Mouse (Mus musculus): ENCODE measurements around the gene Dcun1d4. TPM values are rescaled to one million over a fixed set of nuclear protein-coding genes. Genes with fewer than 3 reads are reported as not detected.
"Not testable (repeated sequence)": the region's sequence is repeated elsewhere in the genome, so short reads cannot be mapped to it uniquely, and the experiment has no call there.

Dcun1d4 gene
- polyA plus RNA-seq, 1 experiment from 2014 or later: 73.0 TPM

GRCm38 (mm10) chr5:73578131-73578530 is 97.3 kb downstream of the Dcun1d4 start:
- H3K9ac ChIP-seq (ENCODE audit: low read depth, low read length): no peak overlapping the region
- H3K9me3 ChIP-seq (ENCODE audit: control insufficient read depth, low read length): no peaks in the 10 kb centered on the region
- DNase-seq (ENCODE audit: low spot score) (no peak), ATAC-seq (ENCODE audit: low FRiP score) (no peak)
- no peaks in the 10 kb centered on the region for H3K27me3 ChIP-seq (ENCODE audit: control insufficient read depth, insufficient read depth, low read length)
- no peak overlapping the region for H3K27ac ChIP-seq (ENCODE audit: low read depth, low read length)
- H3K4me1 ChIP-seq (replicated peaks; ENCODE audit: control insufficient read depth, insufficient read depth, low read length): no peaks in the 10 kb centered on the region
- 79% methylated on average over 3 of the region's 3 CpGs for WGBS
- no peak overlapping the region for H3K4me2 ChIP-seq (replicated peaks; ENCODE audit: low read depth, low read length)
- H3K36me3 ChIP-seq (ENCODE audit: control insufficient read depth, insufficient read depth, low read length): no peaks in the 10 kb centered on the region
- no peak overlapping the region for H3K4me3 ChIP-seq (ENCODE audit: low read depth, low read length)

- H3K27me3 ChIP-seq (ENCODE audit: control insufficient read depth, insufficient read depth, low read length); H3K9ac ChIP-seq (ENCODE audit: low read depth, low read length); H3K4me3 ChIP-seq (ENCODE audit: low read depth, low read length); DNase-seq (ENCODE audit: low spot score); H3K36me3 ChIP-seq (ENCODE audit: control insufficient read depth, insufficient read depth, low read length); H3K4me1 ChIP-seq (replicated peaks; ENCODE audit: control insufficient read depth, insufficient read depth, low read length); H3K4me2 ChIP-seq (replicated peaks; ENCODE audit: low read depth, low read length); H3K27ac ChIP-seq (ENCODE audit: low read depth, low read length); ATAC-seq (ENCODE audit: low FRiP score); H3K9me3 ChIP-seq (ENCODE audit: control insufficient read depth, low read length): not testable (repeated sequence)
- WGBS: 94% methylated on average over 6 of the region's 6 CpGs
Measured at GRCm38 (mm10) chr5:73584011-73584410, 103.2 kb downstream of the Dcun1d4 start.

GRCm38 (mm10) chr5:73585212-73586115 is 104.7 kb downstream of the Dcun1d4 start:
- no peak overlapping the region for H3K4me3 ChIP-seq (ENCODE audit: low read depth, low read length)
- no peak overlapping the region for H3K4me2 ChIP-seq (replicated peaks; ENCODE audit: low read depth, low read length)
- ATAC-seq (ENCODE audit: low FRiP score): peak; percentile 22; the same call in 1 of the 2 replicates
- H3K27me3 ChIP-seq (ENCODE audit: control insufficient read depth, insufficient read depth, low read length): no peaks in the 10 kb centered on the region
- no peaks in the 10 kb centered on the region for H3K36me3 ChIP-seq (ENCODE audit: control insufficient read depth, insufficient read depth, low read length)
- WGBS: 30% methylated on average over 7 of the region's 7 CpGs
- DNase-seq (ENCODE audit: low spot score): peak; percentile 31
- H3K9me3 ChIP-seq (ENCODE audit: control insufficient read depth, low read length): no peaks in the 10 kb centered on the region
- no peak overlapping the region for H3K9ac ChIP-seq (ENCODE audit: low read depth, low read length)
- no peaks in the 10 kb centered on the region for H3K4me1 ChIP-seq (replicated peaks; ENCODE audit: control insufficient read depth, insufficient read depth, low read length)
- H3K27ac ChIP-seq (ENCODE audit: low read depth, low read length): peak overlapping the region; percentile 1; the same call in 1 of the 2 replicates

- WGBS: 58% methylated on average over 4 of the region's 4 CpGs
- DNase-seq (ENCODE audit: low spot score) (no peak), ATAC-seq (ENCODE audit: low FRiP score) (no peak)
Measured at GRCm38 (mm10) chr5:73586597-73586996, 105.8 kb downstream of the Dcun1d4 start.

GRCm38 (mm10) chr5:73587119-73587518 is 106.3 kb downstream of the Dcun1d4 start:
- Histone ChIP-seq H3K4me3 (ENCODE audit: low read depth, low read length) (no peak overlapping the region), H3K4me2 (replicated peaks; ENCODE audit: low read depth, low read length) (no peak overlapping the region), H3K4me1 (replicated peaks; ENCODE audit: control insufficient read depth, insufficient read depth, low read length) (no peaks in the 10 kb centered on the region), H3K9me3 (ENCODE audit: control insufficient read depth, low read length) (no peaks in the 10 kb centered on the region), H3K36me3 (ENCODE audit: control insufficient read depth, insufficient read depth, low read length) (no peaks in the 10 kb centered on the region), H3K27me3 (ENCODE audit: control insufficient read depth, insufficient read depth, low read length) (no peaks in the 10 kb centered on the region), H3K27ac (ENCODE audit: low read depth, low read length) (no peak overlapping the region), H3K9ac (ENCODE audit: low read depth, low read length) (no peak overlapping the region)
- DNase-seq (ENCODE audit: low spot score) (no peak), ATAC-seq (ENCODE audit: low FRiP score) (no peak)
- whole genome bisulfite sequencing: 84% methylated on average over 3 of the region's 3 CpGs

More at GRCm38 (mm10) chr5:73586597-73586996, 105.8 kb downstream of the Dcun1d4 start:
- Histone ChIP-seq H3K36me3 (ENCODE audit: control insufficient read depth, insufficient read depth, low read length) (no peaks in the 10 kb centered on the region), H3K27me3 (ENCODE audit: control insufficient read depth, insufficient read depth, low read length) (no peaks in the 10 kb centered on the region), H3K9me3 (ENCODE audit: control insufficient read depth, low read length) (no peaks in the 10 kb centered on the region), H3K4me3 (ENCODE audit: low read depth, low read length) (no peak overlapping the region), H3K9ac (ENCODE audit: low read depth, low read length) (no peak overlapping the region), H3K4me1 (replicated peaks; ENCODE audit: control insufficient read depth, insufficient read depth, low read length) (no peaks in the 10 kb centered on the region), H3K4me2 (replicated peaks; ENCODE audit: low read depth, low read length) (no peak overlapping the region), H3K27ac (ENCODE audit: low read depth, low read length) (no peak overlapping the region)

GRCm38 (mm10) chr5:73598943-73599695 is 118.3 kb downstream of the Dcun1d4 start:
- DNase-seq (ENCODE audit: low spot score) (peak; percentile 36), ATAC-seq (ENCODE audit: low FRiP score) (peak; percentile 92)
- Histone ChIP-seq H3K9me3 (ENCODE audit: control insufficient read depth, low read length) (no peaks in the 10 kb centered on the region), H3K9ac (ENCODE audit: low read depth, low read length) (no peak overlapping the region), H3K36me3 (ENCODE audit: control insufficient read depth, insufficient read depth, low read length) (no peaks in the 10 kb centered on the region), H3K4me1 (replicated peaks; ENCODE audit: control insufficient read depth, insufficient read depth, low read length) (peaks cover 2% of the 10 kb centered on the region), H3K27ac (ENCODE audit: low read depth, low read length) (no peak overlapping the region), H3K27me3 (ENCODE audit: control insufficient read depth, insufficient read depth, low read length) (no peaks in the 10 kb centered on the region), H3K4me3 (ENCODE audit: low read depth, low read length) (no peak overlapping the region), H3K4me2 (replicated peaks; ENCODE audit: low read depth, low read length) (no peak overlapping the region)
- WGBS: 60% methylated on average over 5 of the region's 5 CpGs

- Histone ChIP-seq H3K27me3 (ENCODE audit: control insufficient read depth, insufficient read depth, low read length) (no peaks in the 10 kb centered on the region), H3K36me3 (ENCODE audit: control insufficient read depth, insufficient read depth, low read length) (no peaks in the 10 kb centered on the region), H3K4me2 (replicated peaks; ENCODE audit: low read depth, low read length) (no peak overlapping the region), H3K27ac (ENCODE audit: low read depth, low read length) (no peak overlapping the region), H3K9me3 (ENCODE audit: control insufficient read depth, low read length) (no peaks in the 10 kb centered on the region), H3K4me3 (ENCODE audit: low read depth, low read length) (no peak overlapping the region), H3K9ac (ENCODE audit: low read depth, low read length) (no peak overlapping the region), H3K4me1 (replicated peaks; ENCODE audit: control insufficient read depth, insufficient read depth, low read length) (peaks cover 2% of the 10 kb centered on the region)
- 80% methylated on average over 2 of the region's 2 CpGs for WGBS
- no peak for DNase-seq (ENCODE audit: low spot score)
- no peak for ATAC-seq (ENCODE audit: low FRiP score)
Measured at GRCm38 (mm10) chr5:73599991-73600390, 119.2 kb downstream of the Dcun1d4 start.

- WGBS: 46% methylated on average over 8 of the region's 8 CpGs
- H3K36me3 ChIP-seq (ENCODE audit: control insufficient read depth, insufficient read depth, low read length): no peaks in the 10 kb centered on the region
- no peak overlapping the region for H3K27ac ChIP-seq (ENCODE audit: low read depth, low read length)
- ATAC-seq (ENCODE audit: low FRiP score) (no peak), DNase-seq (ENCODE audit: low spot score) (no peak)
- no peak overlapping the region for H3K4me3 ChIP-seq (ENCODE audit: low read depth, low read length)
- H3K9ac ChIP-seq (ENCODE audit: low read depth, low read length): no peak overlapping the region
- H3K27me3 ChIP-seq (ENCODE audit: control insufficient read depth, insufficient read depth, low read length): no peaks in the 10 kb centered on the region
- H3K9me3 ChIP-seq (ENCODE audit: control insufficient read depth, low read length): no peaks in the 10 kb centered on the region
- no peak overlapping the region for H3K4me2 ChIP-seq (replicated peaks; ENCODE audit: low read depth, low read length)
- peaks cover 2% of the 10 kb centered on the region for H3K4me1 ChIP-seq (replicated peaks; ENCODE audit: control insufficient read depth, insufficient read depth, low read length)
Measured at GRCm38 (mm10) chr5:73601361-73601763, 120.6 kb downstream of the Dcun1d4 start.

Data from hindbrain, embryonic 11.5 days (tissue).